In genomic region chr17:58363582-58364267, GRCm38 (mm10) we compare ENCODE assay signal across 18 mouse cellular contexts.
DNase-seq lines count a peak whose midpoint lies in the region; ATAC-seq and TF ChIP-seq lines count a peak whose summit lies in the region.
"Had no signal": no experiment of that assay in that cellular context is flagged by ENCODE, and none has a peak within 500 bp of the region (broad histone marks: within the 10 kb centered on the region; RNA-seq: fewer than 3 reads in every experiment).

No protein-coding gene starts in this region.

- H3K27ac ChIP-seq in neural tube, embryonic 12.5 days, result no peak overlapping the region
- H3K27ac ChIP-seq in forebrain, embryonic 16.5 days (ENCODE audit: low read length), result no peak overlapping the region
- H3K27ac ChIP-seq: embryonic facial prominence, embryonic 10.5 days; forebrain, embryonic 13.5 days; heart, embryonic 13.5 days; hindbrain, embryonic 12.5 days had no signal

- H3K36me3 ChIP-seq in neural tube, embryonic 12.5 days, result no peaks in the 10 kb centered on the region
- no peaks in the 10 kb centered on the region for H3K36me3 ChIP-seq in forebrain, embryonic 16.5 days (ENCODE audit: control insufficient read depth, insufficient read depth)
- H3K36me3 ChIP-seq: embryonic facial prominence, embryonic 10.5 days; heart, embryonic 13.5 days; hindbrain, embryonic 12.5 days had no signal

- H3K4me3 ChIP-seq in neural tube, embryonic 12.5 days, result no peak overlapping the region
- H3K4me3 ChIP-seq in forebrain, embryonic 16.5 days (replicated peaks; ENCODE audit: low read length), result no peak overlapping the region
- H3K4me3 ChIP-seq: embryonic facial prominence, embryonic 10.5 days; forebrain, embryonic 13.5 days; heart, embryonic 13.5 days; hindbrain, embryonic 12.5 days had no signal

- ATAC-seq in neural tube, embryonic 12.5 days (ENCODE audit: low FRiP score, low read depth), result peak; percentile 71
- ATAC-seq in forebrain, embryonic 16.5 days, result no peak
- ATAC-seq: forebrain, embryonic 13.5 days; hindbrain, embryonic 16.5 days had no signal

- 58% methylated on average over 4 of the region's 4 CpGs for WGBS in neural tube, embryonic 12.5 days
- 75% methylated on average over 4 of the region's 4 CpGs for WGBS in forebrain, embryonic 16.5 days

- H3K9me3 ChIP-seq in neural tube, embryonic 12.5 days, result no peaks in the 10 kb centered on the region
- H3K9me3 ChIP-seq in forebrain, embryonic 16.5 days (ENCODE audit: control insufficient read depth, low read length), result no peaks in the 10 kb centered on the region
- H3K9me3 ChIP-seq: embryonic facial prominence, embryonic 10.5 days; forebrain, embryonic 13.5 days; heart, embryonic 13.5 days; hindbrain, embryonic 12.5 days had no signal

- H3K9ac ChIP-seq in neural tube, embryonic 12.5 days, result no peak overlapping the region
- H3K9ac ChIP-seq in forebrain, embryonic 16.5 days (replicated peaks; ENCODE audit: low read depth, low read length), result no peak overlapping the region
- H3K9ac ChIP-seq: forebrain, embryonic 13.5 days; heart, embryonic 13.5 days; hindbrain, embryonic 12.5 days had no signal

- no peak overlapping the region for H3K4me2 ChIP-seq in neural tube, embryonic 12.5 days (replicated peaks)
- no peak overlapping the region for H3K4me2 ChIP-seq in forebrain, embryonic 16.5 days (ENCODE audit: low read length)
- H3K4me2 ChIP-seq: forebrain, embryonic 13.5 days; heart, embryonic 13.5 days; hindbrain, embryonic 12.5 days had no signal

- H3K4me1 ChIP-seq in neural tube, embryonic 12.5 days, result no peaks in the 10 kb centered on the region
- H3K4me1 ChIP-seq in forebrain, embryonic 16.5 days (replicated peaks; ENCODE audit: control insufficient read depth, insufficient read depth, low read length), result no peaks in the 10 kb centered on the region
- H3K4me1 ChIP-seq: embryonic facial prominence, embryonic 10.5 days; forebrain, embryonic 13.5 days; heart, embryonic 13.5 days; hindbrain, embryonic 12.5 days had no signal

- no peak for TF ChIP-seq CTCF in brain, embryonic 14.5 days (IDR thresholded peaks at IDR 0.05; ENCODE audit: borderline replicate concordance, extremely low read depth, insufficient read depth, insufficient read length)

- H3K27me3 ChIP-seq in neural tube, embryonic 12.5 days (replicated peaks), result no peaks in the 10 kb centered on the region
- H3K27me3 ChIP-seq in forebrain, embryonic 16.5 days (replicated peaks; ENCODE audit: control insufficient read depth, insufficient read depth, low read length), result no peaks in the 10 kb centered on the region
- H3K27me3 ChIP-seq: forebrain, embryonic 13.5 days; heart, embryonic 13.5 days; hindbrain, embryonic 12.5 days had no signal

- no peak for TF ChIP-seq POLR2A in brain, embryonic 14.5 days (IDR thresholded peaks at IDR 0.05; ENCODE audit: borderline replicate concordance, extremely low read depth, insufficient read depth, insufficient read length, poor library complexity, severe bottlenecking)

- DNase-seq in embryo, embryonic 10.5 days (ENCODE audit: low spot score), result peak; percentile 5
- no peak for DNase-seq in embryo, embryonic 10 days (ENCODE audit: low spot score)
- peak; percentile 1 to 2 for DNase-seq in layer of hippocampus, postnatal 14 days (ENCODE audit: low spot score in 2 of 2)
- DNase-seq in layer of hippocampus, adult 9-10 months (ENCODE audit: low spot score), result no peak
- DNase-seq in brain, embryonic 14.5 days (ENCODE audit: low read depth), result peak; percentile 13
- DNase-seq: adrenal gland, postnatal 10 days; cerebellum, adult 11-12 months; cerebellum, adult 9-10 months; gastrocnemius, postnatal 36 days; heart, adult 11 months; heart, postnatal 36 days had no signal

Comparison
In these comparisons a context has a peak if more than half of its experiments do, and no peak if none do; other contexts are left out.
1. DNase-seq: peak in embryo, embryonic 10.5 days (single experiment), layer of hippocampus, postnatal 14 days (2 of 2) and brain, embryonic 14.5 days (single experiment); none in embryo, embryonic 10 days (single experiment) and layer of hippocampus, adult 9-10 months (single experiment).